Mouse (Mus musculus) lung, adult 18-20 months (tissue): ENCODE results near the gene Itm2a.

Source experiments
- DNase-seq, 2 experiments: peaks; one replicate each; pipeline ENCODE4 v3.0.0; 2022; ENCODE audit warnings: mixed read lengths in 2 of 2

Gene Itm2a

GRCm38 (mm10) chrX:107402915-107403912 is at the start of gene Itm2a:
Gene Itm2a (minus strand): TSS chrX:107403376.
- peak in 1 of 2 experiments; percentile 0 for DNase-seq

- DNase-seq = no peak
Measured at GRCm38 (mm10) chrX:107435887-107436286, 32.7 kb upstream of the Itm2a start.

- no peak for DNase-seq
Measured at GRCm38 (mm10) chrX:107421304-107421703, 18.1 kb upstream of the Itm2a start.

GRCm38 (mm10) chrX:107417345-107417744 is 14.2 kb upstream of the Itm2a start:
- DNase-seq = no peak

- DNase-seq = no peak
Measured at GRCm38 (mm10) chrX:107415999-107416398, 12.8 kb upstream of the Itm2a start.

- DNase-seq = no peak
Measured at GRCm38 (mm10) chrX:107402481-107402880, 695 bp downstream of the Itm2a start.

- no peak for DNase-seq
Measured at GRCm38 (mm10) chrX:107399087-107399486, 4.1 kb downstream of the Itm2a start.

GRCm38 (mm10) chrX:107393256-107393655 is 9.9 kb downstream of the Itm2a start:
- DNase-seq = no peak

GRCm38 (mm10) chrX:107375329-107375728 is 27.8 kb downstream of the Itm2a start:
- DNase-seq = no peak
